Mouse (Mus musculus): Measurements from ENCODE around the gene Ly6g6c. TPM values are rescaled to one million over a fixed set of nuclear protein-coding genes. Genes with fewer than 3 reads are reported as not detected.

Ly6g6c gene
- polyA plus RNA-seq, 1 experiment from 2014 or later = 0.24 TPM

DNA sequence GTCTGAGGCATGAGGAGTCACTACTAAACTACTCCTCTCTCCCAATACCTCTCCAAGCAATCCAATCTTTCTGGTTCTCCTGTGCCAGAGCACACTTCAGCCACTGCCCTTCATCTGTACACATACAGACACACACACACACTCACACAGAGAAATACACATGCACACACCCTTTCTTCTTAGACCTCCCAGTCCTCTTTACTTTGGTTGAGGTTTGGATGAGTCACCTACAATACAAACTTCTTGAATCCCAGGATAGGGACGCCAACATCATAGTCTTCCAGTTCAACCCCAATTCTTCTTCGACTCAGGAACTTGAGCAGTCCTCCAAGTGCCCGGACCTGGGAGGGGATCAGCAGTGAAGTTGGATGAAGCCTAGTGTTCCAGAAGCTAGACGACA lies 21.4 kb upstream of the Ly6g6c start:
- H3K36me3 ChIP-seq (ENCODE audit: control insufficient read depth, insufficient read depth) = no peaks in the 10 kb centered on the region
- H3K4me2 ChIP-seq (ENCODE audit: low read depth, low read length) = no peak overlapping the region
- no peak overlapping the region for H3K4me3 ChIP-seq (ENCODE audit: low read depth, low read length)
- no peaks in the 10 kb centered on the region for H3K27me3 ChIP-seq (ENCODE audit: control insufficient read depth, insufficient read depth, low read depth, low read length)
- peak overlapping the region; percentile 29; the same call in 1 of the 2 replicates for H3K27ac ChIP-seq (ENCODE audit: low read length)
- no peaks in the 10 kb centered on the region for H3K9me3 ChIP-seq (replicated peaks; ENCODE audit: control insufficient read depth, low read length)
- H3K4me1 ChIP-seq (ENCODE audit: control insufficient read depth, low read depth, low read length) = peaks cover 52% of the 10 kb centered on the region
- WGBS (ENCODE audit: insufficient replicate concordance) = 69% methylated on average over 4 of the region's 4 CpGs
- no peak overlapping the region for H3K9ac ChIP-seq (ENCODE audit: low read depth, low read length)
- ATAC-seq (ENCODE audit: low read depth) = no peak

DNA sequence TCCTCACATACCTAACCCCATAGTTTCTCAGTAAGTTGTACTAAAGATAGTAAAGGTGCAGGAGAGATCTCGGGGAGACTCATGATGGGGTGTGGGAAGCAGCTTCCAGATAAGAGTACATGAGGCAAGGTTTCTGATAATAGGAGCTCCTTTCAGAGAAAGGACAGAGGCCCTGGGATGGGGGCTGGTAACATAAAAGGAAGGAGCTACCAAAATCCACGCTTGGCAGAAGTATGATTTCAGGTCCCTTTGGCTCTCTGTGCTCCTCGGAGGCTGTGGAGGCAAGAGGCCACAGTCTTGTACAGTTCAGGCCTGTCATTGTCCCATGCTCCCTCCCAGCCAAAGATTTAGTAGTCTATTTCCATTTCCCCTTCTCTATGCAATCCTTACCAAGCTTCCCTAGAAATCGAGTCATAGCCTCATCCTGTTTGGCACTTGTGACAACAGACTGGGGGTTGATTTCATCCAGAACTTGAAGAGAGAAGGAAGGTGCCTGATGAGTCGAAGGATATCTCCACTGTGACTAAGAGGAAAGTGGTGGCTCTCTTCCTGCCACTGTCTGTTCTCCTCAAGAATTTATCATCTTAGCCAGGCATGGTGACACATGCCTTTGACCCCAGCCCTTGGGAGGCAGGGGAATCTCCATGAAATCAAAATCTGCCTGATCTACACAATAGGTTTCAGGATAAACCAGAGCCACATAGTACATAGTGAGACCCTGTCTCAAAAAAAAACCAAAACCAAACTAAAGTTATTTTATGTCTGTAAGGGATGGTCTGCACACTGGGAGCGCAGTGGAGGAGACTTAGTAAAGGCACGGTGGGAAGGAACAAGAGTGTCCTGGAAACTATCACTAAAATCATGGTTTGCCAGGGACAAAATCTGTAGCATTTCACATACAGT lies 20.0 kb upstream of the Ly6g6c start:
- Histone ChIP-seq H3K9me3 (replicated peaks; ENCODE audit: control insufficient read depth, low read length) (no peaks in the 10 kb centered on the region), H3K27ac (ENCODE audit: low read length) (peak overlapping the region; percentile 93), H3K4me1 (ENCODE audit: control insufficient read depth, low read depth, low read length) (peaks cover 65% of the 10 kb centered on the region), H3K9ac (ENCODE audit: low read depth, low read length) (peak overlapping the region; percentile 93), H3K36me3 (ENCODE audit: control insufficient read depth, insufficient read depth) (no peaks in the 10 kb centered on the region), H3K27me3 (ENCODE audit: control insufficient read depth, insufficient read depth, low read depth, low read length) (no peaks in the 10 kb centered on the region), H3K4me3 (ENCODE audit: low read depth, low read length) (peak overlapping the region; percentile 76), H3K4me2 (ENCODE audit: low read depth, low read length) (peak overlapping the region; percentile 99)
- WGBS (ENCODE audit: insufficient replicate concordance) = 28% methylated on average over 7 of the region's 7 CpGs
- peak; percentile 16; the same call in 1 of the 2 replicates for ATAC-seq (ENCODE audit: low read depth)

DNA sequence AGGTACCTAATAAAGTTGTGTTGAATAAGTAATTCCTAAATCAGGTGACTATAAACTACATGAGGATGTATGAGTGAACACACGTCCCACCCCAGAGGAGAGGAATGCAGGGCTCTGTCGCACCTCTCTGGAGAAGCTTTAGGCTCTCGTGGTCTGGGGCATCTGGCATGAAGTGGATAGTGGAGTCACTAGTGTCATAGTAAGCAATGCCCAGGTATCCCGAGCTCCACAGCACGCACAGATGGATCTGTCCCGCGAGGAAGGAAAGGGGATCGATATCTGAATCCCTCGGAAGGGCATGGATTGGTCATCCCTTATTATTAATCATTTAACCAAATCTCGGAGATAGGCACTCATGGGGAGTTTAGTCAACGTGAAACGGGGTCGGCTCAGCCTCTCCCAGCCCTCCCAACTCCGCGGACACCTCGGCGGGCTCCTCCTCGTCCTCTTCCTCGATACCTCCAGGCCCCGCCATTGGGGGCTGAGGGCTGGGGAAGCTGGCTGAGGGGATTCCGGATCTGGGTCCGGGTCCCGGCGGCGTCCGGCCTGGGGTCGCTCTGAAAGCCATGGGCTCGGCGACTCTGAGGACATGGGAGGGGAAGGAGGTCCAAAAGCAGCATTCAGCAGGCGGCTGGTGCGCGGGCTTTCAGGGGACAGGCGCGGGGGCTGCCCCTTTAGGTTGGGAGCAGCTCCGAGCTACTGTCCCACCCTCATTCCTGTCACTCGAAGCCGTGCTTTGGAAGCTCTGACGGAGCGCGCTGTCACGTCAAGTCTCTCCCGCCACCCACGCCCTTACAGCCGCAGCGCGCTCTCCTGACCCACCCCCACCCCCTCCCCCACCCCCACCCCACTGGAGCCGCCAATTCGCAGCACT lies 19.1 kb upstream of the Ly6g6c start:
- Histone ChIP-seq H3K27ac (ENCODE audit: low read length) (peak overlapping the region; percentile 93), H3K4me3 (ENCODE audit: low read depth, low read length) (peak overlapping the region; percentile 76), H3K36me3 (ENCODE audit: control insufficient read depth, insufficient read depth) (no peaks in the 10 kb centered on the region), H3K9ac (ENCODE audit: low read depth, low read length) (peak overlapping the region; percentile 93), H3K27me3 (ENCODE audit: control insufficient read depth, insufficient read depth, low read depth, low read length) (no peaks in the 10 kb centered on the region), H3K4me1 (ENCODE audit: control insufficient read depth, low read depth, low read length) (peaks cover 65% of the 10 kb centered on the region), H3K9me3 (replicated peaks; ENCODE audit: control insufficient read depth, low read length) (no peaks in the 10 kb centered on the region), H3K4me2 (ENCODE audit: low read depth, low read length) (peak overlapping the region; percentile 99)
- WGBS (ENCODE audit: insufficient replicate concordance) = 2% methylated on average over 48 of the region's 48 CpGs
- ATAC-seq (ENCODE audit: low read depth) = no peak

GRCm38 (mm10) chr17:35046681-35047455 lies 18.3 kb upstream of the Ly6g6c start, which contains the start of gene Msh5:
Gene Msh5, minus strand, starts transcription at chr17:35046745.
- no peaks in the 10 kb centered on the region for H3K36me3 ChIP-seq (ENCODE audit: control insufficient read depth, insufficient read depth)
- peak within 1 kb of the TSS; percentile 93 for H3K27ac ChIP-seq (ENCODE audit: low read length)
- peak; percentile 89 for ATAC-seq (ENCODE audit: low read depth)
- H3K4me1 ChIP-seq (ENCODE audit: control insufficient read depth, low read depth, low read length) = peaks cover 69% of the 10 kb centered on the region
- H3K9ac ChIP-seq (ENCODE audit: low read depth, low read length) = peak within 1 kb of the TSS; percentile 93
- no peaks in the 10 kb centered on the region for H3K27me3 ChIP-seq (ENCODE audit: control insufficient read depth, insufficient read depth, low read depth, low read length)
- H3K9me3 ChIP-seq (replicated peaks; ENCODE audit: control insufficient read depth, low read length) = no peaks in the 10 kb centered on the region
- WGBS (ENCODE audit: insufficient replicate concordance) = 1% methylated on average over 33 of the region's 33 CpGs
- peak within 1 kb of the TSS; percentile 99 for H3K4me2 ChIP-seq (ENCODE audit: low read depth, low read length)
- peak within 1 kb of the TSS; percentile 76 for H3K4me3 ChIP-seq (ENCODE audit: low read depth, low read length)

GRCm38 (mm10) chr17:35047688-35048087 lies 17.5 kb upstream of the Ly6g6c start:
- peak overlapping the region; percentile 92 for H3K27ac ChIP-seq (ENCODE audit: low read length)
- H3K36me3 ChIP-seq (ENCODE audit: control insufficient read depth, insufficient read depth) = peaks cover 5% of the 10 kb centered on the region
- H3K9ac ChIP-seq (ENCODE audit: low read depth, low read length) = peak overlapping the region; percentile 51
- no peaks in the 10 kb centered on the region for H3K9me3 ChIP-seq (replicated peaks; ENCODE audit: control insufficient read depth, low read length)
- 9% methylated on average over 1 of the region's 1 CpGs for WGBS (ENCODE audit: insufficient replicate concordance)
- H3K4me1 ChIP-seq (ENCODE audit: control insufficient read depth, low read depth, low read length) = peaks cover 76% of the 10 kb centered on the region
- peak overlapping the region; percentile 33 for H3K4me3 ChIP-seq (ENCODE audit: low read depth, low read length)
- peak; percentile 7; the same call in 1 of the 2 replicates for ATAC-seq (ENCODE audit: low read depth)
- H3K27me3 ChIP-seq (ENCODE audit: control insufficient read depth, insufficient read depth, low read depth, low read length) = no peaks in the 10 kb centered on the region
- peak overlapping the region; percentile 99 for H3K4me2 ChIP-seq (ENCODE audit: low read depth, low read length)

GRCm38 (mm10) chr17:35048149-35048931 lies 16.8 kb upstream of the Ly6g6c start:
- Histone ChIP-seq H3K4me1 (ENCODE audit: control insufficient read depth, low read depth, low read length) (peaks cover 79% of the 10 kb centered on the region), H3K9ac (ENCODE audit: low read depth, low read length) (peak overlapping the region; percentile 51), H3K36me3 (ENCODE audit: control insufficient read depth, insufficient read depth) (peaks cover 12% of the 10 kb centered on the region), H3K27ac (ENCODE audit: low read length) (peak overlapping the region; percentile 92), H3K27me3 (ENCODE audit: control insufficient read depth, insufficient read depth, low read depth, low read length) (no peaks in the 10 kb centered on the region), H3K4me2 (ENCODE audit: low read depth, low read length) (peak overlapping the region; percentile 99), H3K4me3 (ENCODE audit: low read depth, low read length) (peak overlapping the region; percentile 33), H3K9me3 (replicated peaks; ENCODE audit: control insufficient read depth, low read length) (no peaks in the 10 kb centered on the region)
- WGBS (ENCODE audit: insufficient replicate concordance) = 6% methylated on average over 11 of the region's 11 CpGs
- ATAC-seq (ENCODE audit: low read depth) = no peak

DNA sequence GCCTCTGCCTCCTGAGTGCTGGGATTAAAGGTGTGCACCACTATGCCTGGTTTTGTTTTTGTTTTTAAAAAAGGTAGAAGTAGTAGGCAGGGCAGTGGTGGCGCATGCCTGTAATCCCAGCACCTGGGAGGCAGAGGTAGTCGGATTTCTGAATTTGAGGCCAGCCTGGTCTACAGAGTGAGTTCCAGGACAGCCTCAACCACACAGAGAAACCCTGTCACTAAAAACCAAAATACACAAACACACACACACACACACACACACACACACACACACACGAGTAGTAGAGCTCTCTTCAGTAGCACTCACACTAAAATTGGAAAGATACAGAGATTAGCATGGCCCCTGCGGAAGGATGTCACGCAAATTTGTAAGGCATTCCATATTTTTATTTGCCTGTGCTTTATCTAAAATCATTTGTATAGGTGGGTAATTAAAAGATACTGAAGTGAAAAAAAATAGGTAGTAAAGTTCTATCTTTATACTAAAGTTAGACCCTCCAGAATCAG lies 16.2 kb upstream of the Ly6g6c start:
- Histone ChIP-seq H3K4me2 (ENCODE audit: low read depth, low read length) (peak overlapping the region; percentile 99; the same call in 1 of the 2 replicates), H3K36me3 (ENCODE audit: control insufficient read depth, insufficient read depth) (peaks cover 18% of the 10 kb centered on the region), H3K27me3 (ENCODE audit: control insufficient read depth, insufficient read depth, low read depth, low read length) (no peaks in the 10 kb centered on the region), H3K9me3 (replicated peaks; ENCODE audit: control insufficient read depth, low read length) (no peaks in the 10 kb centered on the region), H3K27ac (ENCODE audit: low read length) (peak overlapping the region; percentile 92), H3K9ac (ENCODE audit: low read depth, low read length) (no peak overlapping the region), H3K4me1 (ENCODE audit: control insufficient read depth, low read depth, low read length) (peaks cover 76% of the 10 kb centered on the region), H3K4me3 (ENCODE audit: low read depth, low read length) (no peak overlapping the region)
- ATAC-seq (ENCODE audit: low read depth) = no peak
- WGBS (ENCODE audit: insufficient replicate concordance) = 28% methylated on average over 5 of the region's 5 CpGs

Measured in liver, embryonic 16.5 days (tissue).